Mouse (Mus musculus) ZHBTc4 (cell line): ENCODE measurements around the gene Hs3st6.
A peak's percentile ranks its signal among the peaks of the same experiment; 100 is the strongest.

ENCODE experiments used
- DNase-seq: peaks from one replicate; pipeline ENCODE4 v3.0.0-alpha.2; 2011; ENCODE audit warnings: low read depth, low spot score

The Hs3st6 gene

DNA sequence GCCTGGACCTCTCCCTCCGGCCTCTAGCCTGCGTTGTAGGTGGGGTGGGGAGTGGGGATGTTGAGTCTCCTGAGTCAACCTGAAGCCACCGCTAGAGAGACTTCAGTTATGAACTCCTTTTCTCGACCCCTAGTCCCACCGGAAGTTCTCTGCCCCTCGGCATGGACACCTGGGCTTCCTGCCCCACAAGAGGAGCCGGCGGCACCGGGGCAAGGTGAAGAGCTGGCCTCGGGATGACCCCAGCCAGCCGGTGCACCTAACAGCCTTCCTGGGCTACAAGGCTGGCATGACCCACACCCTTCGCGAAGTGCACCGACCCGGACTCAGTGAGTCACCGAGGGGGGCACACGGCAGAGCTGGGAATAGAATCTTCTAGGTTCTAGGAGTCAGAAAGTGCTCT is 24.6 kb upstream of the Hs3st6 start:
- DNase-seq = no peak

GRCm38 (mm10) chr17:24729067-24729466 is 23.7 kb upstream of the Hs3st6 start:
- DNase-seq = no peak

- no peak for DNase-seq
These were observed 22.0 kb upstream of the Hs3st6 start for GRCm38 (mm10) chr17:24730787-24731186.

DNA sequence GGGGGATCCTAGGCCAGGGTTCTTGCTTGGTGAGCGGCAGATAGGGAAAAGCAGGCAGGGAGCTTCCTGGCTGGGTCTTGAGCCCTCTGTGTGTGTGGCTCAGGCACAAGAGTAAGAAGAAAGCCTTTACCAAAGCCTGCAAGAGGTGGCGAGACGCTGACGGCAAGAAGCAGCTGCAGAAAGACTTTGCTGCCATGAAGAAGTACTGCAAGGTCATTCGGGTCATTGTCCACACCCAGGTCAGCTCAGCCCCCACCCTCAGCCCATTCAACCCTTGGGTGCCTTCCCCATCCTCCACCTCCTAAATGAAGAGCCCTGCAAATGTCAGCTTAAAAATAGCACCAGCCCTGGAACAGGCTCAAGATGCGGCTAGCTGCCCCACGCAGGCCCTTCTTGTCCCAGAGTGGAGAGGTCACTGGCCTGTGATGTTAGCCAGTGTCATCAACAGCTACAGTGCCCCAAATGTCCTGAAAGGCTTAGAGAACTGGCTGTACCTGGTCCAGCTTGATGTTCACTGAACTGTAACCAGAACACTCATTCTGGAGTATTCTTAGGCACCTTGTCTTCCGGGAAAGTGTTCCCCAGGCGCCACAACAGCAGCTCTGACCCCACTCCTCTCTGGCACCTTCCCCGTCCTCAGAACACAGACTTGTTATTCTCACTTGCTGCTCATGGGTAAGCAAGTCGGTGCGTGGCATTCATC is 20.4 kb upstream of the Hs3st6 start:
- no peak for DNase-seq

DNA sequence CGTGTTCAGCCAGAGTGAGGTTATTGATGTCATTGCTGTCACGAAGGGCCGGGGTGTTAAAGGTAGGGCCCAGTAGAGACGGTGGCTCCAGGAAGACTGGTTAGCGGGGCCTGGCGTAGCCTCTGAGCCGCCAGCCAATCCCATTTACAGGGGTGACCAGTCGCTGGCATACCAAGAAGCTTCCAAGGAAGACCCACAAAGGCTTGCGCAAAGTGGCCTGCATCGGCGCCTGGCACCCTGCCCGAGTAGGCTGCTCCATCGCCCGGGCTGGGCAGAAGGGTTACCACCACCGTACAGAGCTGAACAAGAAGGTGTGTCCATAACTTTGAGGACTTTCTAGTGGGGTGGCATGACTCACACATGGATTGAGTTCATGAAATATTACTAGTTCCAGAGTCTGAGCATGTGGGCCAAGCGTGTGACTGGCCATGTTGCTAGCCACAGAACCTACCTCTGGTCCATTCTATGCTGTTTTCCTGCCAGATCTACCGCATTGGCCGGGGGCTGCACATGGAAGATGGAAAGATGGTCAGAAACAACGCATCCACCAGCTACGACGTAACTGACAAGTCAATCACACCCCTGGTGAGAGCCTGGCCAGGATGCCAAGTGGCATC is 19.2 kb upstream of the Hs3st6 start:
- DNase-seq = no peak

- no peak for DNase-seq
These were observed 18.3 kb upstream of the Hs3st6 start for GRCm38 (mm10) chr17:24734513-24734912.

GRCm38 (mm10) chr17:24735446-24735845 is 17.3 kb upstream of the Hs3st6 start:
- no peak for DNase-seq

GRCm38 (mm10) chr17:24736330-24737051 is 16.3 kb upstream of the Hs3st6 start, which contains the start of gene Msrb1:
Msrb1 (plus strand) TSS chr17:24736642.
- DNase-seq = peak; percentile 100

DNA sequence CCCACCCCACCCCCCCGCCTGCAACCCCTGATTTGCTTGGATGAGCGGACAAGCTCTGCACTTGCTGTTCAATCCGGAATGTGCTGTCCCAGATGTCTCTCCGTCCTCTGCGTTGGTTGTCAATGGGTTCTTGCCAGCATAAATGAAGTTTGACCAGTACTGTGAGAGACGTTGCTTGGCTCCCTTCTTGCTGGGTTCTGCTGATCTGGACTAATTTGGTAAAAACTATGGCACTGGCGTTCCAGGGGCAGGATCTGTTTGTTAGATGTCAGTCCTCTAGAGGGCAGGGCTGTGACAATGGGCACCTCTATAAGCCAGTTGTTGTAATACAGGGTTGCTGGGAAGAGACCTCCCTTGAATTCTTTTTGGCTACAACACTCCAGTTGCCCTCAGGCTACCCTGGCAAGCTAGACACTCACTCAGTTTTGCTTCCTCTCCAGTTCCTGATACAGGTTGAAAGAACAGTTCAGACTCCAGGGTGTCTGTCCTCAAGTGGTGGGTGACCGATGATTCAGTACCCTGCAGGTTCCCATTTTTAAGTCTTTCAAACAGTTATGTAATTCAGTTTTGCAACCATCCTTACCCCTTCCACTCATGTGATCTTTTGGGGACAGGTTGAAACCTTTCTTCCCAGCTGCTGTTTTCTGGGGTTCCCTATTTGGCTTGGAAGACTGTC is 15.5 kb upstream of the Hs3st6 start:
- no peak for DNase-seq

DNA sequence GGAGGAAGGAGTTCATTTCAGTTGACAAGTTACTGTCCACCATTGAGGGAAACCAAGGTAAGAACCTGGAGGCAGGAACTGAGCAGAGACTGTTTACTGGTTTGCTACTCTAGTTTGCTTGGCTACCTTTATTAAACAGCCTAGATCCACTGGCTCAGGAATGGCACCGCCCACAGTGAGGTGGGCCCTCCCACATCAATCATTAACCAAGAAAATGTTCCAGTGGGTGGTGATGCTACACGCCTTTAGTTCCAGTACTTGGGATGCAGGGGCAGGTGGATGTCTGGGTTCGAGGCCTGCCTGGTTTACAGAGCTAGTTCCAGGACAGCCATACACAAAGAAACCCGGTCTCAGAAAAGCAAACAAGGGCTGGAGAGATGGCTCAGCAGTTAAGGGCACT is 14.6 kb upstream of the Hs3st6 start:
- DNase-seq = no peak

- no peak for DNase-seq
These were observed 12.9 kb upstream of the Hs3st6 start for GRCm38 (mm10) chr17:24739926-24740325.

DNA sequence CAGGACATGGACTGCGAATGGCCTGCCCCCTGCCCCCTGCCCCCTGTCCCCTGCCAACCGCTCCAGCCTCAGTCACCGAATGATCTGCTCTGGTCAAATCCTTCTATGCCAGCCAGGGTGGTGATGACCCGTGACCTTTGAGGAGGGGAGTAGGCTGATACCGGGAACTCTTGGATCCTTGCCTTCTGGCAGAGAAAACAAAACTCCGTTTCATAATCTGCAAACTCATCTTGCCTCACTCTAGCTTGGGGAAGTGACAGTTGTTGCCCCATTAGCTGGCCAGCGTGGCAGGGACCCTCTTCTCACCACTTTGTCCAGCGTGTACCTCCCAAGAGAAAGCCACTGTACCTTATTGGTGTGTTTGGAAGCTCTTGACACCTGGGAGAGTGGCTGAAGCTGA is 10.5 kb upstream of the Hs3st6 start:
- DNase-seq = no peak

GRCm38 (mm10) chr17:24743896-24744295 is 8.9 kb upstream of the Hs3st6 start:
- no peak for DNase-seq

DNA sequence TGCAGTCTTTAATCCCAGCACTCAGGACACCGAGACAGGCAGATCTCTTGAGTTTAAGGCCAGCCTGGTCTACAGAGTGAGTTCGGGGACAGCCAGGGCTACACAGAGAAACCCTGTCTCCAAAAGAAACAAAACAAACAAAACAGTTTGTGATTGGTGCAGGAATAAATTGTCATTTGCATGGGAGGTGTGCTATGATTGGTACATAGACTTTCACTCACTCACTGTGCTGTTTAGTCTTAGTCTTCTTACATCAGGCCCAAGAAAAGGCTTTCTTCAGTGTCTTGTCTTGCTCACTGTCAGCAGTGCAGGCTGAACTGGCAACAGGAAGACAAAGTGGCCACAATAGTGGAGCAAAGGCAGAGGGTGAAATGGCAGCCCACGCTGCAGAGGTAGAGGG is 8.4 kb upstream of the Hs3st6 start:
- no peak for DNase-seq

- DNase-seq = peak; percentile 93
These were observed 7.0 kb upstream of the Hs3st6 start for GRCm38 (mm10) chr17:24745526-24746497.

DNA sequence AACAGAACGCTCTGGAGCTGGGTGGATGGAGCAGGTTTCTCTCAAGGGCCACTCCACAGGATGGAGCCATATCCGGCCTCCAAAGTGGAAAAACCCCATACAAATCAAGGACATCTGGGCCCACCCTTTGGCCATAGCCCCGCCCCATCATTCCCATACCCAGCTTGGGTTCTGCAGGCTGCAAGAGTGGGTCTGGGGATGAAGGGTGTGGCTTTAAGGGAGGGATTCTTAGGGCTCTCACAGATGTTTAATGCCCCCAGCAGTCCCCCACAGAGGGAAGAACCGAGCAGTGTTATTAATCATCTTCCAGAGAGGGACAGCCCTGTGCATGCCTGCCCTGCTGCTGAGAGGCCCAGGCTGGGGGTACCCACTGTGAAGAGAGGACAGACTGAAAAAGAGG is 5.8 kb upstream of the Hs3st6 start:
- DNase-seq = peak; percentile 65

DNA sequence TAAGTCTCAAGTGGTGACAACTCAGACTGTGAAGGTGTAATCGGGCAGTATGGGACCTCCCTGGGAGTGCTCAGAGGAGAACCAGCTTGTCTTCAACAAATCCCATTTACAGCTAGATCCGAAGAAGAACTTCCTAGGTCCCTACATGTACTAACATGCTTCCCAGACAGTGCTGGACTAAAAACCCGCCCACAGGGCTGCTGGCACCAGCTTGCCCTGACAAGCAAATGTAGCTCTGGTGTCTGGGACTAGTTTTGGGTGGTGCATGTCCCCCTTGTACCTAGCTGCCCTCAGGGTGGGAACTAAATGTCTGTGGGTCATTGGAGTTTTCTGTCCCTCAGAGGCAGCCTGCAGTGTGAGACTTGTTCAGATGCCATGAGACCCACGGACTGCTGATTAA is 1.3 kb upstream of the Hs3st6 start:
- DNase-seq = no peak

DNA sequence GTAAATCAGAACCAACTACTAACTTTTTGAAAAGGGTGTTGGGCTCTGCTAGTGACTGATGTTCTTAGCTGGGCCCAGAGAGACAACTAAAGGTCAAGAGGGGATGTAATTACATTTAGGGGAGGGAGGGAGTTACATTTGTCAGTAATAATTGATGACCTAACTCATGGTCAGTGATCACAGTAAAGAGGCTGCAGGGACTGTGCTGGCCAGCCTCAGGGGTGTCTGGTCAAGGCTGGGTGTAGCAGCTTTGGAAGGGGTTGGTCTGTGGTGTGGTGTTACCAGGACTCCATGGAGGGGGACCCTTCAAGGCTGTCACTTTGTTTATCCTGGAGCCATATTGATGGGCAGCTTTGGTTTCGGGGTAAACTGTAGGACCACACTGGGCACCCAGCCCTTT is 4.6 kb downstream of the Hs3st6 start:
- DNase-seq = no peak

DNA sequence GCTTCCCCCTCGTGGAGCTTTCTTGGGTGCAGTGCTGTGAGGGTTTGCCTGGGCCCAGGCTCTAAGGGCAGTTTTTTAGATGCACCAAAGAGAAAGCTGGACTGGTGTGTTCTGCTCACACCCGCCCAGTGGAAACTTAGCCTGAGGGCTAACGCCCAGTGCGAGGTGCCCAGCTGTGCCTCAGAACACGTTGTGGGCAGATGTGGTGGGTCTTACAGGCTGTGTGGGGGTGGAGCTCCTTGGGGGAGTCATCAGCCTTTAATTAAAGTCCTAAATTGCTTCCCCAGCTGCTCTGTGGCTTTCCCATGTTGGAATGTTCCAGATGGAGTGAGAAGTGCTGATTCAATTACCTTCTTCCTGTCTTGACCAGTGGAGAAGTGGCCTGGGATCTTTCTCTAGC is 8.3 kb downstream of the Hs3st6 start:
- DNase-seq = no peak

DNA sequence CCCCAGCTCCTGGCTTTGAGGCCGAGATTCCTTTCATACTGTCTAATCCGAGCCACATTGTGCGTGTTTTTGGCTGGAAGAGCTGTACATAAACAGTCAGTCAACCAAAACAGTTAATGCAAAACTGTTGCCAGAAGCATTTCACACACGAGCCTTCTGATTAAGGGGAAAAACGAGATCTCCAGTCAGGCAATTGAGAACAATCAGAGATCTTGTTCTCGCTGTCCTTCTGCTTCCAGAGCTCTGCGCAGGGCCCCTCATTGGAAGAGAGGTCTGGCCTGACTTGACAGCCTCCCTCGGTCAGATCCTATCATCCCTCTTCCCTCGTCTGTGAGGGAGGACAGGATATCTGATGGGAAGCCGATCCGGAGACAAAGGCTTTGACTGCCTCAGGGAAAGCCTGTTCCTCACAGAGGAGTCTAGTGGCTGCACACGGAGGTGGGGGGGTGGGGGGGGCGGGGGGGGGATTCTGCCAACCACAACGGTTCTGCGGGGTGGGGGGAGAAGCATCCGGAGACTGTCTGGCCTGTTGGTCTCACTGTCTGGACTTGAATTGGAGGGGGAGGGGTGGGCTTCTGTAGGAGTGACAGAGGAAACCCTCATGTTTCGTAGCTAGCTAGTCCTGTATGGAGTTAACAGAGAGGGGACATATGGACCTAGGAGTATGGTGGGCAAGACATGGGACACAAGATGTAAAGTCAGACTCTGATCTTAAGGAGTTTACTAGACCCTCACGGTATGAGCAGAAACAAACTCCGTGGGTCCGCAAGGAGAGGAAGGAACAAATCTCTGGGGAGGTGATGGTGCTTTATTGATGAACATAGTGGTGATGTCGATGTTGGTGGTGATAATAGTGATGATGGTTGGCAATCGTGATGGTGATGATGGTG is 12.5 kb downstream of the Hs3st6 start:
- no peak for DNase-seq
